Mouse (Mus musculus) midbrain, embryonic 14.5 days (tissue): ENCODE data around the gene Ogfr. TPM values are rescaled to one million over a fixed set of nuclear protein-coding genes. Genes with fewer than 3 reads are reported as not detected.
A peak's percentile ranks its signal among the peaks of the same experiment; 100 is the strongest.

Source experiments
- ATAC-seq: fragments of 200-750 bp; cut with Nextera tagmentation; 2 replicates; pipeline ENCODE4 v1.8.0; 2017; ENCODE audit warnings: moderate number of reproducible peaks, moderate library complexity; ENCODE audit not compliant: low FRiP score, low TSS enrichment
- DNase-seq: peaks from one replicate; pipeline ENCODE4 v3.0.0-alpha.2; 2015
- H3K27ac ChIP-seq: fragments of 300-500 bp; sonication (generic); replicated peaks from 2 replicates; pipeline ENCODE4 v1.5.1; 2014; ENCODE audit warnings: mild to moderate bottlenecking, low read depth, low read length, moderate library complexity
- H3K27me3 ChIP-seq: fragments of 300-500 bp; sonication (generic); 2 replicates; pipeline ENCODE4 v1.6.1; 2014; ENCODE audit warnings: low read length, control low read depth, mixed read lengths; ENCODE audit not compliant: control insufficient read depth, insufficient read depth
- H3K36me3 ChIP-seq: fragments of 300-500 bp; sonication (generic); 2 replicates; pipeline ENCODE4 v1.6.1; 2014; ENCODE audit warnings: low read length, control low read depth; ENCODE audit not compliant: control insufficient read depth, insufficient read depth
- H3K4me1 ChIP-seq: fragments of 300-500 bp; sonication (generic); 2 replicates; pipeline ENCODE4 v1.6.1; 2014; ENCODE audit warnings: mild to moderate bottlenecking, antibody characterized with exemption, low read length, control low read depth; ENCODE audit not compliant: control insufficient read depth, insufficient read depth
- H3K4me2 ChIP-seq: fragments of 300-500 bp; sonication (generic); 2 replicates; pipeline ENCODE4 v1.6.1; 2014; ENCODE audit warnings: mild to moderate bottlenecking, low read length, moderate library complexity
- H3K4me3 ChIP-seq: fragments of 300-500 bp; sonication (generic); replicated peaks from 2 replicates; pipeline ENCODE4 v1.5.1; 2014; ENCODE audit warnings: low read depth, low read length
- H3K9ac ChIP-seq: fragments of 300-500 bp; sonication (generic); replicated peaks from 2 replicates; pipeline ENCODE4 v1.6.1; 2014; ENCODE audit warnings: mild to moderate bottlenecking, low read length, moderate library complexity
- H3K9me3 ChIP-seq: fragments of 300-500 bp; sonication (generic); 2 replicates; pipeline ENCODE4 v1.6.1; 2016; ENCODE audit warnings: low read length, control low read depth, mixed read lengths; ENCODE audit not compliant: control insufficient read depth
- WGBS: fragments of 180-500 bp; shearing (Covaris S2); extraction: QIAGEN DNeasy Blood & Tissue Kit; methylation state at CpG from one replicate; pipeline ENCODE4 v1.1.7; 2014; 5-methylcytosine and 5-hydroxymethylcytosine counted together
- polyA plus RNA-seq: library from polyadenylated mRNA; unstranded; fragments of >200 nt; fragmentation: Nextera tagmentation; extraction: Ambion mirVana; gene quantifications from 2 replicates; pipeline ENCODE4 v1.2.1, GENCODE M21; 2014

The Ogfr gene
- polyA plus RNA-seq, 1 experiment from 2014 or later = 97.7 TPM

DNA sequence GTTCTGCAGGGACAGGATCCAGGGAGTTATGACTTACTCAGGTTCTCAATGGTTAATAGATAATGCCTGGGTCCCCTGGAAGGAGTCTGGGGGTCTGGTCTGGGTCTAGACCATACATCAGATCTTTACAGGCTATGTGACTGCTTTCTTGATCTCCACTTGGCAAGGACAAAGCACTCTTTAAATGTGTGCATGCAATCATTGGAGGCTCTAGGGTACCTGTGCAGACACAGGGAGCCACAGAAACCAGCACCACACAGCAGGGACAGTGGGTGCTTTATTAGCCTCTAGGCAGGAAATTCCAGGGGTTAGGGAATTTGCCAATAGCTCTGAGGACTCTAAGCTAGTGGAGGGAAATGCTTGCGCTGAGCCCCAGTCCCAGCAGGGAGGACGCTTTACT is 22.8 kb downstream of the Ogfr start:
- Histone ChIP-seq H3K4me1 (no peaks in the 10 kb centered on the region), H3K9ac (no peak overlapping the region), H3K36me3 (no peaks in the 10 kb centered on the region), H3K27me3 (no peaks in the 10 kb centered on the region), H3K27ac (no peak overlapping the region), H3K4me3 (no peak overlapping the region), H3K9me3 (no peaks in the 10 kb centered on the region), H3K4me2 (no peak overlapping the region)
- WGBS = 83% methylated on average over 2 of the region's 2 CpGs
- DNase-seq = no peak
- ATAC-seq = no peak

DNA sequence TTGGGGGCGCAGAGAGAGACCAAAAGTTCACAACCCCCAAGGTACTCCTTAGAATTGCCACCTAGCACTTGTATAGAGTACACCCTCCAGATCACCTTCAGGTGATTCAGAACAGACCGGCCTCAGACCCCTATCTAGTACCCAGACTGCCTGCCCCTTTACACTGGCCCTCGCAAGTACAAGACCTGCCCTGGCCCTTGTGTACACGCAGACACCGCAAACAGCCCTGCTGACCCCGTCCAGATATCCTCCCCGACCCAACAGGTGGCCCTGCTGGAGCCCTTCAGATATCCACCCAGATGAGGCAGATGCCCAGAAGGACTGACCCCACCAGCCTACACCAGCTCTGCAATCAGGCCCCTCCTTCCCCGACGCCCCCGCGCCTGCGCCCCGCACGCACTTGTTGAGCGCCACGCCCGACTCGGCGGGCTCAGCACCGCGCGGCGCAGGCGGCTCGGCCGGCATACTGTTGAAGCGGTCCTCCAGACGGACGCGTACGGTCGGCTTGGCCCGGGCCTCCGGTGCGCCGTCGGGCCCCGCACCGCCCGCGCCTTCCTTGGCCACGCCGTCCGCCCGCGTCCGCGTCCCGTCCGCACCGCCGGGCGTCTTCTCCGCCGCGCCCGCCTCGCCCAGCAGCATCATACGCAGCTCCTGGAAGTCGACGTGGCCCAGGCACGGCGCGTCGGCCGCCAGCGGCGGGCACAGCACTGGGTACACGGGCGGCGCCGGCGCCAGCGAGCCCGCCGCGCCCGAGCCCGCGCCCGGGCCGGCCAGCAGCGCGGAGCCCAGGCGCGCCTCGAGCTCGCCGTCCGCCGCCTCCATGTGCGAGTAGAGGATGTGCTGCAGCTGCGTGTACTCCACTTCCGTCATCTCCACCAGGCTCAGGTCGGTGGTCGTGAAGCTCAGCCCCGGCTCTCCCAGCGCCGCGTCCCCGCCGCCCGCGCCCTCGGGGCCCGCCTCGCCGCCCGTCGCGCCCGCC is 52.8 kb downstream of the Ogfr start:
- Histone ChIP-seq H3K4me1 (no peaks in the 10 kb centered on the region), H3K9me3 (peaks cover 14% of the 10 kb centered on the region), H3K4me3 (peak overlapping the region; percentile 30), H3K27ac (no peak overlapping the region), H3K4me2 (peak overlapping the region; percentile 47), H3K36me3 (no peaks in the 10 kb centered on the region), H3K27me3 (peaks cover 38% of the 10 kb centered on the region), H3K9ac (no peak overlapping the region)
- WGBS = 3% methylated on average over 111 of the region's 112 CpGs
- no peak for ATAC-seq
- DNase-seq = peak; percentile 27

DNA sequence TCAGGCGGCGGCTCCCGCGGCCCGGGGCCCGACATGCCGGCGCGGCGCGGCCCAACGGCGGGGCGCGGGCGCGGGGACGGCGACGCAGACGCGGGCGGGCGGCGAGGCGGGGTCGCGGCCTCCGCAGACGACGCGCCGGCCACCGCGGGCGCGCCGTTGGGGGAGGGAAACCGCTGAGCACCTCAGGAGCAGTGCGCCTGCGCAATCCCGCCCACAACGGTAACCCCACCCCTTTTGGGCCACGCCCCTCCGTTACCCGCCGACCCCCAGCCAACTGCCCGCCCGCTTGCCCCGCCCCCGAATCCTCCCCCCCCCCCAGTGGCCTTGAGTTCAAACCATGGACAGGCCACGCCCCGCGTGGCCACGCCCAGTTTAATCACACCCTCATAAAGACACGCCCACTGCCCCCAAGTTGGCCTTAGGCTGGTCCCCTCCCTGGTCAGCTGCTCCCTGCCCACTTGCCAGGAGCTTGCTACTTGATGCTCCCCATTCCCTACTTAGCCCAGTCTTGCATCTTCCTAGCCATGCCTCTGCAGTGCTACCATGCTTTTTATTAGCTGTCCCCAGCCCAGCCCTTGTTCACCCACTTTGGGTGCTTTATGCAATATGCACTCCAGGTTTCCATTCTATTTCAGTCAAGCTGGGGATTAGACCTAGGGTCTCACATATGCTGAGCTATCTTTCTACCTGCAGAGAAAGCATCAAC is 53.7 kb downstream of the Ogfr start, which contains the start of gene Tcfl5:
TSS of gene Tcfl5 (minus strand) at position 154 of the 706 bp plus-strand sequence.
- H3K27me3 ChIP-seq = peaks cover 38% of the 10 kb centered on the region
- peak within 1 kb of the TSS; percentile 47 for H3K4me2 ChIP-seq
- H3K9me3 ChIP-seq = peaks cover 14% of the 10 kb centered on the region
- H3K36me3 ChIP-seq = no peaks in the 10 kb centered on the region
- H3K9ac ChIP-seq = no peak within 1 kb of the TSS
- H3K4me3 ChIP-seq = peak within 1 kb of the TSS; percentile 30
- ATAC-seq = no peak
- no peaks in the 10 kb centered on the region for H3K4me1 ChIP-seq
- 2% methylated on average over 45 of the region's 56 CpGs for WGBS
- H3K27ac ChIP-seq = no peak within 1 kb of the TSS
- DNase-seq = no peak

DNA sequence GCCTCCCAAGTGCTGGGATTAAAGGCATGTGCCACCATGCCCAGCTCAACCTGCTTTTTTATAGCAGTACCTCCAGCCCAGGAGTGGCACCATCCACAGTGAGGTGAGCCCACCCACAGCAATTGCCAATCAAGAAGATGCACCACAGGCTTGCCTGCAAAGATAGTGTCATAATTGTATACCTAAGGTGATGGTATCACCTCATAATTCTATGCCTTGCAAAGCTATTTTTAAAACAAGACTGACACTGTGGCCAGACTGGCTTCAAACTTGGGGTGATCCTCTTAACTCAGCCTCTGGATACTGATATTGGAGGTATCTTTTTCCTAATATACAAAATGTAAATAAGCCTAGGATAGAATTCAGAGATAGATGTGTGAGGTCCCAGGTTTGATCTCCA is 54.6 kb downstream of the Ogfr start:
- ATAC-seq = no peak
- Histone ChIP-seq H3K4me1 (no peaks in the 10 kb centered on the region), H3K4me2 (no peak overlapping the region), H3K9me3 (peaks cover 14% of the 10 kb centered on the region), H3K27ac (no peak overlapping the region), H3K36me3 (no peaks in the 10 kb centered on the region), H3K27me3 (peaks cover 38% of the 10 kb centered on the region), H3K9ac (no peak overlapping the region), H3K4me3 (no peak overlapping the region)
- DNase-seq = no peak

Other genes starting within 250 kb of the Ogfr start
- 1.0 and 1.1 TPM in 2 replicates for gene Slco4a1, start 133.0 kb upstream of the Ogfr start, polyA plus RNA-seq
- 0.89 and 1.3 TPM in 2 replicates for gene Ntsr1, start 89.3 kb upstream of the Ogfr start, polyA plus RNA-seq
- gene Mrgbp, start 7.9 kb upstream of the Ogfr start, polyA plus RNA-seq = 46.8 and 49.5 TPM in 2 replicates
- 26.6 and 27.7 TPM in 2 replicates for gene Col9a3, start 8.5 kb downstream of the Ogfr start, polyA plus RNA-seq
- gene Tcfl5, start 53.5 kb downstream of the Ogfr start, polyA plus RNA-seq = 0.42 and 0.53 TPM in 2 replicates
- 31.2 and 38.1 TPM in 2 replicates for gene Dido1, start 120.8 kb downstream of the Ogfr start, polyA plus RNA-seq
- gene Gid8, start 120.9 kb downstream of the Ogfr start, polyA plus RNA-seq = 51.8 and 64.9 TPM in 2 replicates
- 0.12 TPM in 1 of 2 replicates, not detected in the other for gene Slc17a9, start 136.0 kb downstream of the Ogfr start, polyA plus RNA-seq
- gene Bhlhe23, start 187.7 kb downstream of the Ogfr start, polyA plus RNA-seq = 20.1 and 21.3 TPM in 2 replicates